Mouse (Mus musculus) cerebellum, adult 11 months (tissue): ENCODE measurements around the gene Fstl4.
"Not testable (repeated sequence)": the region's sequence is repeated elsewhere in the genome, so short reads cannot be mapped to it uniquely, and the experiment has no call there.

Experiments
- DNase-seq: peaks from one replicate; pipeline ENCODE4 v3.0.0; 2022

Fstl4 gene

GRCm38 (mm10) chr11:53143522-53143921 is 379.1 kb downstream of the Fstl4 start:
- no peak for DNase-seq

- no peak for DNase-seq
Measured at GRCm38 (mm10) chr11:53144506-53144905, 380.1 kb downstream of the Fstl4 start.

- DNase-seq: peak; percentile 9
Measured at GRCm38 (mm10) chr11:53146290-53146689, 381.9 kb downstream of the Fstl4 start.

GRCm38 (mm10) chr11:53156463-53156862 is 392.0 kb downstream of the Fstl4 start:
- DNase-seq: no peak

- no peak for DNase-seq
Measured at GRCm38 (mm10) chr11:53157621-53158259, 393.3 kb downstream of the Fstl4 start.

- DNase-seq: no peak
Measured at GRCm38 (mm10) chr11:53162385-53162784, 398.0 kb downstream of the Fstl4 start.

GRCm38 (mm10) chr11:53166478-53166877 is 402.0 kb downstream of the Fstl4 start:
- no peak for DNase-seq

- DNase-seq: no peak
Measured at GRCm38 (mm10) chr11:53182177-53182852, 417.9 kb downstream of the Fstl4 start.

- DNase-seq: no peak
Measured at GRCm38 (mm10) chr11:53182858-53183257, 418.4 kb downstream of the Fstl4 start.

GRCm38 (mm10) chr11:53184046-53184445 is 419.6 kb downstream of the Fstl4 start:
- DNase-seq: no peak

GRCm38 (mm10) chr11:53184698-53185097 is 420.3 kb downstream of the Fstl4 start:
- no peak for DNase-seq

- DNase-seq: no peak
Measured at GRCm38 (mm10) chr11:53187427-53188140, 423.1 kb downstream of the Fstl4 start.

GRCm38 (mm10) chr11:53196551-53196950 is 432.1 kb downstream of the Fstl4 start:
- DNase-seq: not testable (repeated sequence)

GRCm38 (mm10) chr11:53197111-53197510 is 432.7 kb downstream of the Fstl4 start:
- no peak for DNase-seq

GRCm38 (mm10) chr11:53202459-53203250 is 438.2 kb downstream of the Fstl4 start:
- DNase-seq: no peak

GRCm38 (mm10) chr11:53210876-53211275 is 446.4 kb downstream of the Fstl4 start:
- no peak for DNase-seq

- DNase-seq: no peak
Measured at GRCm38 (mm10) chr11:53229011-53229410, 464.6 kb downstream of the Fstl4 start.

- no peak for DNase-seq
Measured at GRCm38 (mm10) chr11:53231836-53232235, 467.4 kb downstream of the Fstl4 start.

GRCm38 (mm10) chr11:53233590-53233989 is 469.2 kb downstream of the Fstl4 start:
- DNase-seq: no peak
